Mouse (Mus musculus): Measurements from ENCODE around the gene Hsf2bp. TPM values are rescaled to one million over a fixed set of nuclear protein-coding genes. Genes with fewer than 3 reads are reported as not detected.

The Hsf2bp gene
- polyA plus RNA-seq, 2 experiments: 0.59 to 0.74 TPM

GRCm38 (mm10) chr17:31976501-31976900 lies 59.6 kb downstream of the Hsf2bp start:
- ATAC-seq (ENCODE audit: low FRiP score, low read depth) (no peak), DNase-seq (ENCODE audit: low spot score) (no peak)
- Histone ChIP-seq H3K27ac (replicated peaks; ENCODE audit: low read depth, low read length) (no peak overlapping the region), H3K9ac (ENCODE audit: low read depth, low read length, severe bottlenecking) (no peak overlapping the region), H3K36me3 (ENCODE audit: control insufficient read depth, insufficient read depth, low read length) (no peaks in the 10 kb centered on the region), H3K9me3 (ENCODE audit: control insufficient read depth, low read length) (no peaks in the 10 kb centered on the region), H3K4me1 (ENCODE audit: control insufficient read depth, insufficient read depth, low read length) (no peaks in the 10 kb centered on the region), H3K4me2 (replicated peaks; ENCODE audit: low read depth, low read length, severe bottlenecking) (no peak overlapping the region), H3K4me3 (replicated peaks; ENCODE audit: low read length) (no peak overlapping the region), H3K27me3 (ENCODE audit: control insufficient read depth, insufficient read depth, low read length) (no peaks in the 10 kb centered on the region)
- 79% methylated on average over 6 of the region's 6 CpGs for WGBS
- no peak for TF ChIP-seq POLR2A (IDR thresholded peaks at IDR 0.05; ENCODE audit: borderline replicate concordance, extremely low read depth, insufficient read depth, insufficient read length)

GRCm38 (mm10) chr17:31974694-31975093 lies 61.5 kb downstream of the Hsf2bp start:
- DNase-seq (ENCODE audit: low spot score) (no peak), ATAC-seq (ENCODE audit: low FRiP score, low read depth) (no peak)
- no peaks in the 10 kb centered on the region for H3K4me1 ChIP-seq (ENCODE audit: control insufficient read depth, insufficient read depth, low read length)
- H3K27me3 ChIP-seq (ENCODE audit: control insufficient read depth, insufficient read depth, low read length): no peaks in the 10 kb centered on the region
- H3K4me2 ChIP-seq (replicated peaks; ENCODE audit: low read depth, low read length, severe bottlenecking): no peak overlapping the region
- no peaks in the 10 kb centered on the region for H3K9me3 ChIP-seq (ENCODE audit: control insufficient read depth, low read length)
- H3K4me3 ChIP-seq (replicated peaks; ENCODE audit: low read length): no peak overlapping the region
- H3K36me3 ChIP-seq (ENCODE audit: control insufficient read depth, insufficient read depth, low read length): no peaks in the 10 kb centered on the region
- no peak overlapping the region for H3K27ac ChIP-seq (replicated peaks; ENCODE audit: low read depth, low read length)
- TF ChIP-seq POLR2A (IDR thresholded peaks at IDR 0.05; ENCODE audit: borderline replicate concordance, extremely low read depth, insufficient read depth, insufficient read length): no peak
- H3K9ac ChIP-seq (ENCODE audit: low read depth, low read length, severe bottlenecking): no peak overlapping the region
- 74% methylated on average over 5 of the region's 5 CpGs for WGBS

GRCm38 (mm10) chr17:31973664-31974230 lies 62.4 kb downstream of the Hsf2bp start:
- no peaks in the 10 kb centered on the region for H3K9me3 ChIP-seq (ENCODE audit: control insufficient read depth, low read length)

GRCm38 (mm10) chr17:31970890-31971289 lies 65.3 kb downstream of the Hsf2bp start:
- no peak overlapping the region for H3K4me2 ChIP-seq (replicated peaks; ENCODE audit: low read depth, low read length, severe bottlenecking)
- H3K27me3 ChIP-seq (ENCODE audit: control insufficient read depth, insufficient read depth, low read length): no peaks in the 10 kb centered on the region
- ATAC-seq (ENCODE audit: low FRiP score, low read depth) (no peak), DNase-seq (ENCODE audit: low spot score) (no peak)
- WGBS: 89% methylated on average over 2 of the region's 2 CpGs
- peaks cover 5% of the 10 kb centered on the region; the same call in 1 of the 2 replicates for H3K4me1 ChIP-seq (ENCODE audit: control insufficient read depth, insufficient read depth, low read length)
- TF ChIP-seq POLR2A (IDR thresholded peaks at IDR 0.05; ENCODE audit: borderline replicate concordance, extremely low read depth, insufficient read depth, insufficient read length): no peak
- H3K4me3 ChIP-seq (replicated peaks; ENCODE audit: low read length): no peak overlapping the region
- no peak overlapping the region for H3K27ac ChIP-seq (replicated peaks; ENCODE audit: low read depth, low read length)
- H3K9ac ChIP-seq (ENCODE audit: low read depth, low read length, severe bottlenecking): no peak overlapping the region
- H3K36me3 ChIP-seq (ENCODE audit: control insufficient read depth, insufficient read depth, low read length): no peaks in the 10 kb centered on the region
- no peaks in the 10 kb centered on the region for H3K9me3 ChIP-seq (ENCODE audit: control insufficient read depth, low read length)

More at GRCm38 (mm10) chr17:31973664-31974230, 62.4 kb downstream of the Hsf2bp start:
- Histone ChIP-seq H3K4me2 (replicated peaks; ENCODE audit: low read depth, low read length, severe bottlenecking) (no peak overlapping the region), H3K9ac (ENCODE audit: low read depth, low read length, severe bottlenecking) (no peak overlapping the region), H3K27ac (replicated peaks; ENCODE audit: low read depth, low read length) (no peak overlapping the region), H3K36me3 (ENCODE audit: control insufficient read depth, insufficient read depth, low read length) (no peaks in the 10 kb centered on the region), H3K4me3 (replicated peaks; ENCODE audit: low read length) (no peak overlapping the region), H3K27me3 (ENCODE audit: control insufficient read depth, insufficient read depth, low read length) (no peaks in the 10 kb centered on the region), H3K4me1 (ENCODE audit: control insufficient read depth, insufficient read depth, low read length) (no peaks in the 10 kb centered on the region)
- WGBS: 53% methylated on average over 7 of the region's 7 CpGs
- no peak for TF ChIP-seq POLR2A (IDR thresholded peaks at IDR 0.05; ENCODE audit: borderline replicate concordance, extremely low read depth, insufficient read depth, insufficient read length)
- DNase-seq (ENCODE audit: low spot score) (no peak), ATAC-seq (ENCODE audit: low FRiP score, low read depth) (no peak)

DNA sequence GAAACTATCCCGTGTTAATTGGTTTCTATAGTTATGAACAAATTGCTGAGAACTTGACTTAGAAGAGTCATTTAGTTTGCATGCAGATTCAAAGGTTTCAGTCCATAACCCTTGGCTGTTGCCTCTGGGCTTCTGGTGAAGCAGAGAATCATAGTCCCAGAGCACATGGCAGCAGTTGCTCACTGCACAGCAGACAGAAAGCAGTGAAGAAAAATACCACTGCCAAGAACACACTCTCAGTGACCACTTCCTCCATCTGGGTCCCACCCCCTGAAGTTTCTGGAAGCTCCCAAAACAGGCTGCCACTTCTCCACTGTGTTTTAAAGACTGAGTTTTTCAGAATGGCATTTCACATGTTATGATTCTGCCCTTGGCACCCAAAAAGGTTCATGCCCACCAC lies 67.3 kb downstream of the Hsf2bp start:
- Histone ChIP-seq H3K4me2 (replicated peaks; ENCODE audit: low read depth, low read length, severe bottlenecking) (no peak overlapping the region), H3K4me3 (replicated peaks; ENCODE audit: low read length) (no peak overlapping the region), H3K4me1 (ENCODE audit: control insufficient read depth, insufficient read depth, low read length) (peaks cover 13% of the 10 kb centered on the region; the same call in 1 of the 2 replicates), H3K9ac (ENCODE audit: low read depth, low read length, severe bottlenecking) (no peak overlapping the region), H3K36me3 (ENCODE audit: control insufficient read depth, insufficient read depth, low read length) (no peaks in the 10 kb centered on the region), H3K27me3 (ENCODE audit: control insufficient read depth, insufficient read depth, low read length) (no peaks in the 10 kb centered on the region), H3K27ac (replicated peaks; ENCODE audit: low read depth, low read length) (no peak overlapping the region), H3K9me3 (ENCODE audit: control insufficient read depth, low read length) (no peaks in the 10 kb centered on the region)
- no peak for TF ChIP-seq POLR2A (IDR thresholded peaks at IDR 0.05; ENCODE audit: borderline replicate concordance, extremely low read depth, insufficient read depth, insufficient read length)
- DNase-seq (ENCODE audit: low spot score) (no peak), ATAC-seq (ENCODE audit: low FRiP score, low read depth) (no peak)
- 80% methylated on average over 1 of the region's 1 CpGs for WGBS

All from limb, embryonic 14.5 days (tissue).